Mouse (Mus musculus) leukemia stem cell, adult 10-12 weeks (primary cell): ENCODE data around the gene Brd1. TPM values are rescaled to one million over a fixed set of nuclear protein-coding genes. Genes with fewer than 3 reads are reported as not detected.

Source experiments
- polyA plus RNA-seq: library from polyadenylated mRNA; stranded (reverse); fragments of >175 nt; gene quantifications from 2 replicates; pipeline ENCODE4 v1.2.3, GENCODE M21; 2012; ENCODE audit warnings: low replicate concordance

Brd1 gene
- 15.5 and 18.1 TPM in 2 replicates for polyA plus RNA-seq

DNA sequence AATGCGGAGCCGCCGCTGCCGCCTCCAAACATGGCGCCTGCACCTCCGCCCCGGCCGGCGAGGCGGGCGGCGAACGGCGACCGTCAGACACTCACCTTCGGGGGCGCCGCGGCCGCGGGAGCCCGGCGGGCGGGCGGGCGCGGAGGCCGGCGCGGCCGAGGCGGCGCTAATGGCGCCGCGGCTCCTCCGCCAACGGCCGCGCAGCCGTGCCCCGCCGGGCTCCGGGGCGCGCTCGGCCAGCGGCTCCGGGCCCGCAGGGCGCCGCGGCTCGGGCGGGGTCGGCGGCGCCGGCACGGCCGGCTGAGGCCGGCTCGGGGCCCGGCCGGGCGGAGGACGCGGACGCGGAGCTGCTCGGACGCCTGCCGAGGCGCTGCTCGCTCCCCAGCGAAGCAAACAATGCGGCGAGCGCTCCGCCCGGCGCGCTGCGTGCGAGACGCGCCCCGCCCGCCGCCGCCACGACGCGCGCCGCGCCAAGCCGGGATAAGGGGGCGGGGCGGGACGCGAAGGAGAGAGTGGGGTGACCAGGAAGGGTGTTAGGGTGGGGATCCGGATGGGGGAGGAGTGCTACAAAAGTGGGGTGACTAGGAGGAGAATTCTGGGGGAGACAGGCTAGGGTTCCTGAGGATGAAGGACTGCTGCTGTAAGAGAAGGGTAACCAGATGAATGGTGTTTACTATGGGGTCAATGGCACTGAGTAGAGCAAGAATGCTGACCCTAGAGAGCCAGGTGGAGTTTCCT is at the start of gene Brd1:
TSS of gene Brd1 (minus strand) at position 400 of the 738 bp plus-strand sequence.

GRCm38 (mm10) chr15:88751564-88752402 is 17.8 kb upstream of the Brd1 start, which contains the start of gene Zbed4:
TSS of gene Zbed4 (plus strand) at chr15:88751660.

Other genes with a start within 250 kb of the Brd1 start
- gene Zdhhc25, start 133.9 kb downstream of the Brd1 start, polyA plus RNA-seq, result not detected in 2 replicates
- gene Zbed4, start 17.4 kb upstream of the Brd1 start, polyA plus RNA-seq, result 3.5 and 13.0 TPM in 2 replicates
- gene Alg12, start 85.1 kb upstream of the Brd1 start, polyA plus RNA-seq, result 1.8 and 9.0 TPM in 2 replicates
- 30.3 and 61.6 TPM in 2 replicates for gene Creld2, start 85.4 kb upstream of the Brd1 start, polyA plus RNA-seq
- 27.3 and 27.5 TPM in 2 replicates for gene Pim3, start 128.0 kb upstream of the Brd1 start, polyA plus RNA-seq
- gene Ttll8, start 220.2 kb upstream of the Brd1 start, polyA plus RNA-seq, result not detected in 2 replicates
- gene Mlc1, start 244.8 kb upstream of the Brd1 start, polyA plus RNA-seq, result not detected in 2 replicates
- not detected in 2 replicates for gene Mov10l1, start 248.7 kb upstream of the Brd1 start, polyA plus RNA-seq